Mouse (Mus musculus): ENCODE data around the gene Col4a1. TPM values are rescaled to one million over a fixed set of nuclear protein-coding genes. Genes with fewer than 3 reads are reported as not detected.

Gene Col4a1
- polyA plus RNA-seq, 1 experiment from 2014 or later: 30.2 TPM

GRCm38 (mm10) chr8:11297141-11297838, 15.3 kb downstream of the Col4a1 start:
- Histone ChIP-seq H3K9me3 (ENCODE audit: control insufficient read depth, low read length) (no peaks in the 10 kb centered on the region), H3K27ac (ENCODE audit: low read depth, low read length) (no peak overlapping the region), H3K9ac (replicated peaks; ENCODE audit: low read depth, low read length) (no peak overlapping the region), H3K4me2 (ENCODE audit: low read depth, low read length) (no peak overlapping the region), H3K4me3 (ENCODE audit: low read depth, low read length) (no peak overlapping the region), H3K36me3 (ENCODE audit: control insufficient read depth, insufficient read depth, low read length) (no peaks in the 10 kb centered on the region), H3K27me3 (ENCODE audit: control insufficient read depth, insufficient read depth, low read length) (no peaks in the 10 kb centered on the region), H3K4me1 (ENCODE audit: control insufficient read depth, insufficient read depth, low read length) (no peaks in the 10 kb centered on the region)
- ATAC-seq (ENCODE audit: low read depth): no peak
- 83% methylated on average over 8 of the region's 8 CpGs for WGBS

- Histone ChIP-seq H3K27me3 (ENCODE audit: control insufficient read depth, insufficient read depth, low read length) (no peaks in the 10 kb centered on the region), H3K36me3 (ENCODE audit: control insufficient read depth, insufficient read depth, low read length) (no peaks in the 10 kb centered on the region), H3K4me3 (ENCODE audit: low read depth, low read length) (no peak overlapping the region), H3K9ac (replicated peaks; ENCODE audit: low read depth, low read length) (no peak overlapping the region), H3K27ac (ENCODE audit: low read depth, low read length) (no peak overlapping the region), H3K9me3 (ENCODE audit: control insufficient read depth, low read length) (no peaks in the 10 kb centered on the region), H3K4me2 (ENCODE audit: low read depth, low read length) (no peak overlapping the region), H3K4me1 (ENCODE audit: control insufficient read depth, insufficient read depth, low read length) (no peaks in the 10 kb centered on the region)
- ATAC-seq (ENCODE audit: low read depth): no peak
- 85% methylated on average over 10 of the region's 10 CpGs for WGBS
These were observed 16.2 kb downstream of the Col4a1 start for GRCm38 (mm10) chr8:11296282-11296943.

- H3K27me3 ChIP-seq (ENCODE audit: control insufficient read depth, insufficient read depth, low read length): no peaks in the 10 kb centered on the region
- H3K4me2 ChIP-seq (ENCODE audit: low read depth, low read length): no peak overlapping the region
- no peak overlapping the region for H3K27ac ChIP-seq (ENCODE audit: low read depth, low read length)
- no peak overlapping the region for H3K4me3 ChIP-seq (ENCODE audit: low read depth, low read length)
- no peaks in the 10 kb centered on the region for H3K36me3 ChIP-seq (ENCODE audit: control insufficient read depth, insufficient read depth, low read length)
- no peaks in the 10 kb centered on the region for H3K4me1 ChIP-seq (ENCODE audit: control insufficient read depth, insufficient read depth, low read length)
- ATAC-seq (ENCODE audit: low read depth): no peak
- H3K9me3 ChIP-seq (ENCODE audit: control insufficient read depth, low read length): no peaks in the 10 kb centered on the region
- H3K9ac ChIP-seq (replicated peaks; ENCODE audit: low read depth, low read length): no peak overlapping the region
- WGBS: 47% methylated on average over 3 of the region's 3 CpGs
These were observed 20.0 kb downstream of the Col4a1 start for GRCm38 (mm10) chr8:11292611-11293010.

- WGBS: 5% methylated on average over 1 of the region's 1 CpGs
- no peaks in the 10 kb centered on the region for H3K9me3 ChIP-seq (ENCODE audit: control insufficient read depth, low read length)
- no peak overlapping the region for H3K4me2 ChIP-seq (ENCODE audit: low read depth, low read length)
- ATAC-seq (ENCODE audit: low read depth): no peak
- H3K9ac ChIP-seq (replicated peaks; ENCODE audit: low read depth, low read length): no peak overlapping the region
- no peak overlapping the region for H3K4me3 ChIP-seq (ENCODE audit: low read depth, low read length)
- no peaks in the 10 kb centered on the region for H3K36me3 ChIP-seq (ENCODE audit: control insufficient read depth, insufficient read depth, low read length)
- no peaks in the 10 kb centered on the region for H3K4me1 ChIP-seq (ENCODE audit: control insufficient read depth, insufficient read depth, low read length)
- no peak overlapping the region for H3K27ac ChIP-seq (ENCODE audit: low read depth, low read length)
- H3K27me3 ChIP-seq (ENCODE audit: control insufficient read depth, insufficient read depth, low read length): no peaks in the 10 kb centered on the region
These were observed 22.1 kb downstream of the Col4a1 start for GRCm38 (mm10) chr8:11290533-11290932.

- H3K9me3 ChIP-seq (ENCODE audit: control insufficient read depth, low read length): no peaks in the 10 kb centered on the region
- no peak for ATAC-seq (ENCODE audit: low read depth)
- WGBS: 55% methylated on average over 6 of the region's 6 CpGs
- no peaks in the 10 kb centered on the region for H3K4me1 ChIP-seq (ENCODE audit: control insufficient read depth, insufficient read depth, low read length)
- no peak overlapping the region for H3K4me2 ChIP-seq (ENCODE audit: low read depth, low read length)
- H3K27ac ChIP-seq (ENCODE audit: low read depth, low read length): no peak overlapping the region
- no peak overlapping the region for H3K9ac ChIP-seq (replicated peaks; ENCODE audit: low read depth, low read length)
- H3K36me3 ChIP-seq (ENCODE audit: control insufficient read depth, insufficient read depth, low read length): no peaks in the 10 kb centered on the region
- H3K4me3 ChIP-seq (ENCODE audit: low read depth, low read length): no peak overlapping the region
- no peaks in the 10 kb centered on the region for H3K27me3 ChIP-seq (ENCODE audit: control insufficient read depth, insufficient read depth, low read length)
These were observed 24.3 kb downstream of the Col4a1 start for GRCm38 (mm10) chr8:11288286-11288685.

GRCm38 (mm10) chr8:11287139-11287538, 25.5 kb downstream of the Col4a1 start:
- 68% methylated on average over 3 of the region's 3 CpGs for WGBS
- H3K27ac ChIP-seq (ENCODE audit: low read depth, low read length): no peak overlapping the region

GRCm38 (mm10) chr8:11285437-11285836, 27.2 kb downstream of the Col4a1 start:
- Histone ChIP-seq H3K9me3 (ENCODE audit: control insufficient read depth, low read length) (no peaks in the 10 kb centered on the region), H3K36me3 (ENCODE audit: control insufficient read depth, insufficient read depth, low read length) (no peaks in the 10 kb centered on the region), H3K4me2 (ENCODE audit: low read depth, low read length) (no peak overlapping the region), H3K27ac (ENCODE audit: low read depth, low read length) (no peak overlapping the region), H3K4me3 (ENCODE audit: low read depth, low read length) (no peak overlapping the region), H3K9ac (replicated peaks; ENCODE audit: low read depth, low read length) (no peak overlapping the region), H3K4me1 (ENCODE audit: control insufficient read depth, insufficient read depth, low read length) (no peaks in the 10 kb centered on the region), H3K27me3 (ENCODE audit: control insufficient read depth, insufficient read depth, low read length) (no peaks in the 10 kb centered on the region)
- 85% methylated on average over 4 of the region's 4 CpGs for WGBS
- ATAC-seq (ENCODE audit: low read depth): no peak

More at GRCm38 (mm10) chr8:11287139-11287538, 25.5 kb downstream of the Col4a1 start:
- ATAC-seq (ENCODE audit: low read depth): no peak
- Histone ChIP-seq H3K4me1 (ENCODE audit: control insufficient read depth, insufficient read depth, low read length) (no peaks in the 10 kb centered on the region), H3K9me3 (ENCODE audit: control insufficient read depth, low read length) (no peaks in the 10 kb centered on the region), H3K9ac (replicated peaks; ENCODE audit: low read depth, low read length) (no peak overlapping the region), H3K36me3 (ENCODE audit: control insufficient read depth, insufficient read depth, low read length) (no peaks in the 10 kb centered on the region), H3K27me3 (ENCODE audit: control insufficient read depth, insufficient read depth, low read length) (no peaks in the 10 kb centered on the region), H3K4me2 (ENCODE audit: low read depth, low read length) (no peak overlapping the region), H3K4me3 (ENCODE audit: low read depth, low read length) (no peak overlapping the region)

- no peak for ATAC-seq (ENCODE audit: low read depth)
- H3K4me1 ChIP-seq (ENCODE audit: control insufficient read depth, insufficient read depth, low read length): no peaks in the 10 kb centered on the region
- no peaks in the 10 kb centered on the region for H3K36me3 ChIP-seq (ENCODE audit: control insufficient read depth, insufficient read depth, low read length)
- H3K9me3 ChIP-seq (ENCODE audit: control insufficient read depth, low read length): no peaks in the 10 kb centered on the region
- no peak overlapping the region for H3K27ac ChIP-seq (ENCODE audit: low read depth, low read length)
- H3K4me2 ChIP-seq (ENCODE audit: low read depth, low read length): no peak overlapping the region
- no peak overlapping the region for H3K4me3 ChIP-seq (ENCODE audit: low read depth, low read length)
- no peaks in the 10 kb centered on the region for H3K27me3 ChIP-seq (ENCODE audit: control insufficient read depth, insufficient read depth, low read length)
- WGBS: 69% methylated on average over 10 of the region's 10 CpGs
- no peak overlapping the region for H3K9ac ChIP-seq (replicated peaks; ENCODE audit: low read depth, low read length)
These were observed 29.4 kb downstream of the Col4a1 start for GRCm38 (mm10) chr8:11283217-11283616.

- WGBS: 91% methylated on average over 7 of the region's 7 CpGs
- Histone ChIP-seq H3K4me2 (ENCODE audit: low read depth, low read length) (no peak overlapping the region), H3K27ac (ENCODE audit: low read depth, low read length) (no peak overlapping the region), H3K4me1 (ENCODE audit: control insufficient read depth, insufficient read depth, low read length) (no peaks in the 10 kb centered on the region), H3K9me3 (ENCODE audit: control insufficient read depth, low read length) (no peaks in the 10 kb centered on the region), H3K27me3 (ENCODE audit: control insufficient read depth, insufficient read depth, low read length) (no peaks in the 10 kb centered on the region), H3K4me3 (ENCODE audit: low read depth, low read length) (no peak overlapping the region), H3K9ac (replicated peaks; ENCODE audit: low read depth, low read length) (no peak overlapping the region), H3K36me3 (ENCODE audit: control insufficient read depth, insufficient read depth, low read length) (no peaks in the 10 kb centered on the region)
- no peak for ATAC-seq (ENCODE audit: low read depth)
These were observed 29.9 kb downstream of the Col4a1 start for GRCm38 (mm10) chr8:11282696-11283095.
